Mouse (Mus musculus): ENCODE measurements around the gene Gadl1. TPM values are rescaled to one million over a fixed set of nuclear protein-coding genes. Genes with fewer than 3 reads are reported as not detected.
"Not testable (repeated sequence)": the region's sequence is repeated elsewhere in the genome, so short reads cannot be mapped to it uniquely, and the experiment has no call there.

The Gadl1 gene
- total RNA-seq, 1 experiment from 2014 or later, result not detected

DNA sequence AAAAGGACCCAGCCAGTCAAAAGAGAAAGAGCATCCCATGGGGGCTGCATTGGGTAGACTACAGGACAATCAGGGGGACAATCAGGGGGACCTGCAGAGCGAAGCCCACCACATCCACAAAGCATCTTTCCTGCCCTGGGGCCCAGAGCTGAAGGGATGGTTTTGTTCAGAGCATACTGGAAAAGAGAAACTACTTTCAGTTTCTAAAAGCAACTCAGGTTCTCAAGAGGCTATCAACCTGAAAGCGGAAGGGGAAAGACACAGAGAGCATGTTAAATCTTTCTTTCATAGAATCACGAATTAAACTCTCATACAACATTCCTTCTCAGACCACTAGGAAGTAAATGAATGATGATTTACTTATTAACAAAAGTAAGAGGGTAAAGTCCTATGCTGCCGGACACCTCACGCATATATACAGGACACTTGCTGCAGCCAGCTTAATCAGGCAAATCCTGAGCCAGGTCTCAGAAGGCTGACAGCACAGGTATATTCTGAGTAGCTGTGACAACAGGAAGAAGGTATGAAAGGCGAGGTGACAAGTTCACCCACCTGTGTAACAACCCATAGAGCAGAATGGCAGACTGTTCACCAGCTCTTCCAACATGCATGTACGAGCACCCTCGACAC is 90.2 kb downstream of the Gadl1 start:
- no peak for ATAC-seq (replicated peaks; ENCODE audit: insufficient number of reproducible peaks, low FRiP score, low TSS enrichment, poor library complexity, severe bottlenecking)

- ATAC-seq (replicated peaks; ENCODE audit: insufficient number of reproducible peaks, low FRiP score, low TSS enrichment, poor library complexity, severe bottlenecking), result no peak
These were observed 104.7 kb downstream of the Gadl1 start for GRCm38 (mm10) chr9:116013911-116014310.

DNA sequence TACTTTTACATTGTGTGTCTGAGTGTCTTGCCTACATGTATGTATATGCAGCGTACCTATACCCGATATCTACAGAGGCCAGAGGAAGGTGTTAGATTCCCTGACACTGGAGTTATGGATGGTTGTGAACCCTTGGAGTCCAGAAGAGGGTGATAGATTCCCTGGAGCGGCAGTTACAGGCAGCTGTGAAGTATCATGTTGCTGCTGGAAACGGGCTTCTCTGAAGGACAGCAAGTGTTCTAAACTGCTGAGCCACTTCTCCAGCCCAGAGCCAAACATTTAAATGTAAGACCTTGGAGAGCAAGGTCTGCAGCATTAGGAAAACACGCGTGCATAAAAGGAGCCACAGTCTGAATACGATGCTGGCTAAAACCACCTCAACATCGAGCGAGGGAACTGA is 107.0 kb downstream of the Gadl1 start:
- no peak for ATAC-seq (replicated peaks; ENCODE audit: insufficient number of reproducible peaks, low FRiP score, low TSS enrichment, poor library complexity, severe bottlenecking)

DNA sequence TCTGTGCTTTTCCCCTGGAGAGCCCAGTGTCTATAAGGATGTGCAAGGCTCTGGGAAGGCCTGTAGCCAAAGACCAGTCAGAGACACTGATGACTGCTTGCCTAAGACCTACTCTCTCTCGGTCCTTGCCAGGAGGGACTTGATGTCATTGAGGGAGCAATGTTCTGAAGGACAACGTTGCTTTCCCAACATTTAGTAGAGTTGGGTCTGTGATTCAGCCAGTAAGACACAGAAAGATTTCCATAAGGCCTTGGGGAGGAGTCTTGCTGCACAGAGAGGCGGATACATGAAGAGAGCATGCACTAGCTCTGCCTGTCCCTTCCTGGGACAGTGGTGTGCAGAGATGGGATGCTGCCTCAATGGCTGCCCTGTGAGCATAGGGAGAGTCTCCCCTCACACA is 107.8 kb downstream of the Gadl1 start:
- ATAC-seq (replicated peaks; ENCODE audit: insufficient number of reproducible peaks, low FRiP score, low TSS enrichment, poor library complexity, severe bottlenecking), result no peak

GRCm38 (mm10) chr9:116018586-116018985 is 109.3 kb downstream of the Gadl1 start:
- no peak for ATAC-seq (replicated peaks; ENCODE audit: insufficient number of reproducible peaks, low FRiP score, low TSS enrichment, poor library complexity, severe bottlenecking)

GRCm38 (mm10) chr9:116025371-116025770 is 116.1 kb downstream of the Gadl1 start:
- no peak for ATAC-seq (replicated peaks; ENCODE audit: insufficient number of reproducible peaks, low FRiP score, low TSS enrichment, poor library complexity, severe bottlenecking)

- no peak for ATAC-seq (replicated peaks; ENCODE audit: insufficient number of reproducible peaks, low FRiP score, low TSS enrichment, poor library complexity, severe bottlenecking)
These were observed 119.8 kb downstream of the Gadl1 start for GRCm38 (mm10) chr9:116029076-116029475.

- ATAC-seq (replicated peaks; ENCODE audit: insufficient number of reproducible peaks, low FRiP score, low TSS enrichment, poor library complexity, severe bottlenecking), result no peak
These were observed 123.5 kb downstream of the Gadl1 start for GRCm38 (mm10) chr9:116032711-116033110.

GRCm38 (mm10) chr9:116038275-116038674 is 129.0 kb downstream of the Gadl1 start:
- ATAC-seq (replicated peaks; ENCODE audit: insufficient number of reproducible peaks, low FRiP score, low TSS enrichment, poor library complexity, severe bottlenecking), result no peak

- no peak for ATAC-seq (replicated peaks; ENCODE audit: insufficient number of reproducible peaks, low FRiP score, low TSS enrichment, poor library complexity, severe bottlenecking)
These were observed 130.7 kb downstream of the Gadl1 start for GRCm38 (mm10) chr9:116039981-116040380.

- ATAC-seq (replicated peaks; ENCODE audit: insufficient number of reproducible peaks, low FRiP score, low TSS enrichment, poor library complexity, severe bottlenecking), result not testable (repeated sequence)
These were observed 131.6 kb downstream of the Gadl1 start for GRCm38 (mm10) chr9:116040852-116041251.

- ATAC-seq (replicated peaks; ENCODE audit: insufficient number of reproducible peaks, low FRiP score, low TSS enrichment, poor library complexity, severe bottlenecking), result no peak
These were observed 132.1 kb downstream of the Gadl1 start for GRCm38 (mm10) chr9:116041369-116041768.

DNA sequence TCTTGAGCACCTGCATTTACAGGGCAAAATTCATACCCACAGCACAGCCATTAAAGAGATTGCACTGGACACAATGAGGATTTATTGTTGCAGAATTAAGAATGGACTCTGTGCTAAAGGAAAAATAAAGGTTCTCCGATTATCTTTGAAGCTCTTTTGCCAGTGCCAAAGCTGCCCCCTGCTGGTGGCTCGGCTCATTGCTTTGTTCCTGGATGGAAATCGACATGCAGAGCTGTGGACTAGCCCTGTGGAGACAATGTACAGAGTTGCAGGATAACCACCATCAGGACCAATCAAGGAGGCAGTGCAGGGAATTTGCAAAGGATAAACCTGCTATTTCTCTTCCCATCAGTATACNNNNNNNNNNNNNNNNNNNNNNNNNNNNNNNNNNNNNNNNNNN is 132.5 kb downstream of the Gadl1 start:
- ATAC-seq (replicated peaks; ENCODE audit: insufficient number of reproducible peaks, low FRiP score, low TSS enrichment, poor library complexity, severe bottlenecking), result 0 out of 2 replicates have a peak, but pooled peaks have one; percentile 36

DNA sequence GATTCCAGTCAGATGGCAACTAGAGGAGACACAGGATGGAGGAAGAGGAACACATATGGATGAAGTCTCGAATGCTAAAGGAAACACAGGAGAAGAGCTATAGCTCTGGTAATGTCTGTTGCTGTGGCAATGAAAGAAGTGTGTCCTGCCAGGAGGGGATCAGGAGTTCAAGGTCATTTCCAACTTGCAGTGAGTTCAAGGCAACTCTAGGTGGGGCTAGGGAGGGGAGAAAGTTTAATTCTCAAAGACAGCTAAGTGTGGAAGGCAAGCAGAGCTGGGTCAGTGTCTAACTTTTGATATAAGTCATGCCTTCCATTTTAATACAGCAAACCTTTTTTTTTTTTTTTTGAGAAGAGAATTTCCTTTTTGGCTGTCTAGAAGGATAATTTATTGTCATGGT is 140.7 kb downstream of the Gadl1 start:
- ATAC-seq (replicated peaks; ENCODE audit: insufficient number of reproducible peaks, low FRiP score, low TSS enrichment, poor library complexity, severe bottlenecking), result no peak

GRCm38 (mm10) chr9:116053976-116054375 is 144.7 kb downstream of the Gadl1 start:
- ATAC-seq (replicated peaks; ENCODE audit: insufficient number of reproducible peaks, low FRiP score, low TSS enrichment, poor library complexity, severe bottlenecking), result no peak

GRCm38 (mm10) chr9:116058475-116058874 is 149.2 kb downstream of the Gadl1 start:
- ATAC-seq (replicated peaks; ENCODE audit: insufficient number of reproducible peaks, low FRiP score, low TSS enrichment, poor library complexity, severe bottlenecking), result no peak

DNA sequence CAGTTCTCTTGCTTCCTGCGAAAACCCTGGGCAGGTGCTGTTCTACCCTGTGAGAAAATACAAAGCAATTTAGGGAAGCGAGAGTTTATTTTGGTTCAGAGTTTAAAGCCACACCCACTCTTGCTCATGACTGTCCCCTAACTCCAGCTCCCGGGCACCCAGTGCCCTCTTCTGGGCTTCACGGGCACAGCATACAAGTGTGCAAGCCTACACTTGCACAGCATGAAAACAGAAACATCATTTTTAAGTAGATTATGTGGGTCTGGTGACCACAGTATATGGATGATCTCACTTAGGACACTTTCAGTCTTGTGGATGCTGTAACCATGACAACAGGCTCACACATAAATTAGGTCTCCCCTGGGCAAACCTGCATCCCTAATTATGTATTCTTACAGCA is 149.9 kb downstream of the Gadl1 start:
- ATAC-seq (replicated peaks; ENCODE audit: insufficient number of reproducible peaks, low FRiP score, low TSS enrichment, poor library complexity, severe bottlenecking), result peak; percentile 90

DNA sequence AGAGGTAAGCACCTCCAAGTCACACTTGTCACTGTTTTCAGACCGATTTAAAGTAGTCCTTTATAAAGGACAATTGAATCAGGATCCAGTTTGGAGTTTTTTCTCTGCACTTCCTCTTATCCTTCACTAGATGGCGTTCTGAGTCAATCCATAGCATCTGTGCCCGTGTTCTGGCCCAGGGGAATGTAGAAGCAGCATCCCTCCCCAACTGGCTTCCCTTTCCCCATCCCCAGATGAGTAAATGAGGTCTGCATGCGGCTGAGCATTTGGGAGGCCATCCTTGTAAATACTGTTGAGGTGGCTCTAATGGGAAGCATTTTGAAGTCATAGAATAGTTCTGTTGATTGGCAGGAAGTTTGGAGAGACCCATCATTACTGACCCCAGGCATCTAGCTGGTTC is 151.4 kb downstream of the Gadl1 start:
- peak; percentile 32; the same call in 1 of the 2 replicates for ATAC-seq (replicated peaks; ENCODE audit: insufficient number of reproducible peaks, low FRiP score, low TSS enrichment, poor library complexity, severe bottlenecking)

DNA sequence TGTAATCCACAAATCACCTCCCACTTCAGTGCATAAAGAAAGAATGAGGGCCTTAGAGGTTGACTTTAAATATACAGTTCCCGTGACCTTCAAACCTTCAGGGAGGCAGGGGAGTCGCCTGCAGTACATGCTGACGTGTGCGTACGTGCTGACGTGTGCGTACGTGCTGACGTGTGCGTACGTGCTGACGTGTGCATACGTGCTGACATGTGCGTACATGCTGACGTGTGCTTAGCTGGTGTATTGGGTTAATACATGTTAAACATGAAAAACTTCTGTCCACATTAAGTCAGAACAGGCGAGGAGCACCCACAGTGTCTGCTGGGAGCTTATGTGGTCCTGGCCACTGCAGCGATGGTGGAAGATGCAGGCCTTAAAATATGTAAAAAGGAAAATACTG is 155.5 kb downstream of the Gadl1 start:
- no peak for ATAC-seq (replicated peaks; ENCODE audit: insufficient number of reproducible peaks, low FRiP score, low TSS enrichment, poor library complexity, severe bottlenecking)

DNA sequence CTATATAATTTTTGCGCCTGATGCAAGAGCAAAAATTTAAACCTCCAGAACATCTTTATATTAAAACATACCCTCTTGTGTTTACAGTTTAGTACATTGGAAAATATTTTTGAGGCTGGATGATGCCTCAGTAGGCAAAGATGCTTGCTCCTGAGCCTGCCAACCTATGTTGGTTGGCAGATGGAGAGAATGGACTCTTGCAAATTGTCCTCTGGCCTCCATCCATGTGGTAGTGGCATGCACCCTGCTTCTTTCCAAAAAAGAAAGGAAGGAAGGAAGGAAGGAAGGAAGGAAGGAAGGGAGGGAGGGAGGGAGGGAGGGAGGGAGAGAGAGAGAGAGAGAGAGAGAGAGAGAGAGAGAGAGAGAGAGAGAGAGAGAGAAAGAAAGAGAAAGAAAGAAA is 162.3 kb downstream of the Gadl1 start:
- ATAC-seq (replicated peaks; ENCODE audit: insufficient number of reproducible peaks, low FRiP score, low TSS enrichment, poor library complexity, severe bottlenecking), result not testable (repeated sequence)

- no peak for ATAC-seq (replicated peaks; ENCODE audit: insufficient number of reproducible peaks, low FRiP score, low TSS enrichment, poor library complexity, severe bottlenecking)
These were observed 166.9 kb downstream of the Gadl1 start for GRCm38 (mm10) chr9:116076163-116076562.

Measured in monocyte, adult 5-6 weeks (primary cell).